Mouse (Mus musculus) bone marrow macrophage, adult 2 months (primary cell): Measurements from ENCODE around the gene Frmd4b.

ENCODE experiments used
- CTCF ChIP-seq: IDR thresholded peaks from 2 replicates; pipeline ENCODE4 v1.5.1; 2012; ENCODE audit warnings: low read depth, mild to moderate bottlenecking, low read length, moderate library complexity
- POLR2A ChIP-seq: IDR thresholded peaks from 2 replicates; pipeline ENCODE4 v1.6.1; 2012; ENCODE audit warnings: mild to moderate bottlenecking, low read depth, low read length, borderline replicate concordance

- TF ChIP-seq CTCF (no peak), POLR2A (no peak)
These were observed 203.9 kb downstream of the Frmd4b start for GRCm38 (mm10) chr6:97413453-97413852.
